Mouse (Mus musculus): ENCODE results near the gene Saa2. TPM values are rescaled to one million over a fixed set of nuclear protein-coding genes. Genes with fewer than 3 reads are reported as not detected.

Saa2 gene
- polyA plus RNA-seq, 1 experiment = 1.4 TPM

GRCm38 (mm10) chr7:46718591-46719270 is 32.9 kb upstream of the Saa2 start:
- Histone ChIP-seq H3K27me3 (ENCODE audit: control insufficient read depth, insufficient read depth, low read length) (no peaks in the 10 kb centered on the region; the same call in 1 of the 2 replicates), H3K4me3 (ENCODE audit: control insufficient read depth, insufficient read depth, low read length) (no peak overlapping the region), H3K27ac (ENCODE audit: control insufficient read depth, insufficient read depth, low read length) (no peak overlapping the region), H3K4me1 (replicated peaks; ENCODE audit: control insufficient read depth, insufficient read depth, low read length) (no peaks in the 10 kb centered on the region), H3K36me3 (ENCODE audit: control insufficient read depth, insufficient read depth, low read length) (no peaks in the 10 kb centered on the region)
- 86% methylated on average over 7 of the region's 7 CpGs for WGBS
- DNase-seq = no peak
- no peak for TF ChIP-seq CTCF (IDR thresholded peaks at IDR 0.05; ENCODE audit: borderline replicate concordance, control insufficient read depth, extremely low read depth, insufficient read depth, low read length, poor library complexity)
- no peak for TF ChIP-seq POLR2A (IDR thresholded peaks at IDR 0.05; ENCODE audit: control insufficient read depth, extremely low read depth, insufficient read depth, low read length, poor library complexity)

- no peak for TF ChIP-seq POLR2A (IDR thresholded peaks at IDR 0.05; ENCODE audit: control insufficient read depth, extremely low read depth, insufficient read depth, low read length, poor library complexity)
- no peak for TF ChIP-seq CTCF (IDR thresholded peaks at IDR 0.05; ENCODE audit: borderline replicate concordance, control insufficient read depth, extremely low read depth, insufficient read depth, low read length, poor library complexity)
- Histone ChIP-seq H3K36me3 (ENCODE audit: control insufficient read depth, insufficient read depth, low read length) (no peaks in the 10 kb centered on the region), H3K27me3 (ENCODE audit: control insufficient read depth, insufficient read depth, low read length) (no peaks in the 10 kb centered on the region; the same call in 1 of the 2 replicates), H3K4me3 (ENCODE audit: control insufficient read depth, insufficient read depth, low read length) (no peak overlapping the region), H3K27ac (ENCODE audit: control insufficient read depth, insufficient read depth, low read length) (no peak overlapping the region), H3K4me1 (replicated peaks; ENCODE audit: control insufficient read depth, insufficient read depth, low read length) (no peaks in the 10 kb centered on the region)
- no peak for DNase-seq
- 89% methylated on average over 7 of the region's 7 CpGs for WGBS
These were observed 32.1 kb upstream of the Saa2 start for GRCm38 (mm10) chr7:46719526-46719925.

- no peaks in the 10 kb centered on the region for H3K4me1 ChIP-seq (replicated peaks; ENCODE audit: control insufficient read depth, insufficient read depth, low read length)
- no peaks in the 10 kb centered on the region; the same call in 1 of the 2 replicates for H3K27me3 ChIP-seq (ENCODE audit: control insufficient read depth, insufficient read depth, low read length)
- H3K27ac ChIP-seq (ENCODE audit: control insufficient read depth, insufficient read depth, low read length) = no peak overlapping the region
- no peak for DNase-seq
- TF ChIP-seq POLR2A (IDR thresholded peaks at IDR 0.05; ENCODE audit: control insufficient read depth, extremely low read depth, insufficient read depth, low read length, poor library complexity) (no peak), CTCF (IDR thresholded peaks at IDR 0.05; ENCODE audit: borderline replicate concordance, control insufficient read depth, extremely low read depth, insufficient read depth, low read length, poor library complexity) (no peak)
- no peak overlapping the region for H3K4me3 ChIP-seq (ENCODE audit: control insufficient read depth, insufficient read depth, low read length)
- no peaks in the 10 kb centered on the region for H3K36me3 ChIP-seq (ENCODE audit: control insufficient read depth, insufficient read depth, low read length)
- WGBS = 70% methylated on average over 9 of the region's 9 CpGs
These were observed 31.1 kb upstream of the Saa2 start for GRCm38 (mm10) chr7:46720460-46720859.

- DNase-seq = no peak
- Histone ChIP-seq H3K4me3 (ENCODE audit: control insufficient read depth, insufficient read depth, low read length) (no peak overlapping the region), H3K27me3 (ENCODE audit: control insufficient read depth, insufficient read depth, low read length) (no peaks in the 10 kb centered on the region), H3K4me1 (replicated peaks; ENCODE audit: control insufficient read depth, insufficient read depth, low read length) (no peaks in the 10 kb centered on the region), H3K27ac (ENCODE audit: control insufficient read depth, insufficient read depth, low read length) (no peak overlapping the region), H3K36me3 (ENCODE audit: control insufficient read depth, insufficient read depth, low read length) (no peaks in the 10 kb centered on the region)
- no peak for TF ChIP-seq POLR2A (IDR thresholded peaks at IDR 0.05; ENCODE audit: control insufficient read depth, extremely low read depth, insufficient read depth, low read length, poor library complexity)
- no peak for TF ChIP-seq CTCF (IDR thresholded peaks at IDR 0.05; ENCODE audit: borderline replicate concordance, control insufficient read depth, extremely low read depth, insufficient read depth, low read length, poor library complexity)
- WGBS = 97% methylated on average over 6 of the region's 6 CpGs
These were observed 28.2 kb upstream of the Saa2 start for GRCm38 (mm10) chr7:46723354-46723753.

- Histone ChIP-seq H3K4me1 (replicated peaks; ENCODE audit: control insufficient read depth, insufficient read depth, low read length) (no peaks in the 10 kb centered on the region), H3K27me3 (ENCODE audit: control insufficient read depth, insufficient read depth, low read length) (no peaks in the 10 kb centered on the region), H3K27ac (ENCODE audit: control insufficient read depth, insufficient read depth, low read length) (no peak overlapping the region), H3K36me3 (ENCODE audit: control insufficient read depth, insufficient read depth, low read length) (no peaks in the 10 kb centered on the region), H3K4me3 (ENCODE audit: control insufficient read depth, insufficient read depth, low read length) (no peak overlapping the region)
- DNase-seq = no peak
- 81% methylated on average over 3 of the region's 3 CpGs for WGBS
- no peak for TF ChIP-seq POLR2A (IDR thresholded peaks at IDR 0.05; ENCODE audit: control insufficient read depth, extremely low read depth, insufficient read depth, low read length, poor library complexity)
- TF ChIP-seq CTCF (IDR thresholded peaks at IDR 0.05; ENCODE audit: borderline replicate concordance, control insufficient read depth, extremely low read depth, insufficient read depth, low read length, poor library complexity) = no peak
These were observed 27.7 kb upstream of the Saa2 start for GRCm38 (mm10) chr7:46723849-46724248.

- no peaks in the 10 kb centered on the region for H3K27me3 ChIP-seq (ENCODE audit: control insufficient read depth, insufficient read depth, low read length)
- DNase-seq = no peak
- H3K4me3 ChIP-seq (ENCODE audit: control insufficient read depth, insufficient read depth, low read length) = no peak overlapping the region
- H3K36me3 ChIP-seq (ENCODE audit: control insufficient read depth, insufficient read depth, low read length) = no peaks in the 10 kb centered on the region
- 76% methylated on average over 5 of the region's 5 CpGs for WGBS
- no peak overlapping the region for H3K27ac ChIP-seq (ENCODE audit: control insufficient read depth, insufficient read depth, low read length)
- no peaks in the 10 kb centered on the region for H3K4me1 ChIP-seq (replicated peaks; ENCODE audit: control insufficient read depth, insufficient read depth, low read length)
- TF ChIP-seq POLR2A (IDR thresholded peaks at IDR 0.05; ENCODE audit: control insufficient read depth, extremely low read depth, insufficient read depth, low read length, poor library complexity) = no peak
- TF ChIP-seq CTCF (IDR thresholded peaks at IDR 0.05; ENCODE audit: borderline replicate concordance, control insufficient read depth, extremely low read depth, insufficient read depth, low read length, poor library complexity) = no peak
These were observed 27.2 kb upstream of the Saa2 start for GRCm38 (mm10) chr7:46724396-46724795.
